Mouse (Mus musculus) fat pad, adult 2 months (tissue): Measurements from ENCODE around the gene Ap3s2.
A peak's percentile ranks its signal among the peaks of the same experiment; 100 is the strongest.

Source experiments
- DNase-seq: peaks from one replicate; pipeline ENCODE4 v3.0.0-alpha.2; 2011; ENCODE audit warnings: low read depth, low spot score; ENCODE audit errors: extremely low read depth

The Ap3s2 gene

DNA sequence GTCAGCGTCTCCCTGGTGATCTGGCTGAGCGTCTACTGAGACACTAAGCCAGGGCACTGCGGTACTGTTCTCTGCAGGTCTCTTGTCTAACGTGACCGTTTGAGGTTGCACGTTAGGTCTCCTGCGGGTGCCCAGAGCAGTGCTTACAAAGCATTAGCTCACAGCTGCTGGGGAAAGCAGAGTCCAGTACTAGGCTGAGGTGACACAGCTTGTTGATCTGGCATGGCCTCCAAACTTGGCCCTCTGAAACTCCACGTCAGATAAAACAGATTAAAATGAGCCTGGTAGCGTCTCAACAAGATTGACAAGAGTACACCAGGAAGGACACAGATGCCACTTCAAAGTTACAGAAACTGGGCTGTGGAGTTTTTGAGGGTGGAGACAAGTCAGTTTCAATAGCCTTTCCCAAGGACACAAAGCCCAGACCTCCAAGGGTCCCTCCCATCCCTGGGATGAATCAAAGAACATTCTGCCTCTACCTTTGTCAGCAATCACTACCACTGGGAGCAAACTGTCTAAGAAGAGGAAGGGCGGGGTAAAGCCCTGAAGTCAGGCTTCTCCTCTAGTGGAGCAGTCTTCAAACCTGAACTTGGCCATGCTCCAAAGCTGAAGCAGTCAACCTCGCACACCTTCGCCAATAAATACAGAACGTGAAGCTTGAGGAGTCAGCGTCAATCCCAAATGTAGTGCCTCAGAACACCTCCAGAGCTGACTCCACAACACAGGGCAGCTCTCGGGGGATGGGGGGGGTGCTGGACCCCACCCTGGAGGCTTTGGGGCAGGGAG, 29.8 kb downstream of the Ap3s2 start:
- DNase-seq: no peak

DNA sequence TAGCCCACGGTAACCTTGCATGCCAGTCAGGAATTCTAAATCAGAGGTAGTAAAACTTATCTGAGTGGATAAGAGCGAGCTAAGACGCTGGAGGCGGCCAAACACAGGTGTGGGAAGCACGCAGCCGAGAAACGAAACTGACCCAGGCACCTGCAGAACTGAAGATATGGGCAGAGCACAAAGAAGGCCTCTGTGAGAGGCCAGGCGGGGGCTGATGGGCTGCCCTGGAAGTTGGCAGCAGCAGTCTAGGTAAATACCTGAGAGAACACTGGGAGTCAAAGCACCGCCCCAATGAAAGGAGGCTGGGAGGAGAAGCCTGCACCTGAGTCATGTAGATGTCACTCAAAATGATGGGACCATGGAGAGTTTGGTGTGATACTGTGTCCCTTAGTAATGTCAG, 31.8 kb downstream of the Ap3s2 start:
- DNase-seq: no peak

DNA sequence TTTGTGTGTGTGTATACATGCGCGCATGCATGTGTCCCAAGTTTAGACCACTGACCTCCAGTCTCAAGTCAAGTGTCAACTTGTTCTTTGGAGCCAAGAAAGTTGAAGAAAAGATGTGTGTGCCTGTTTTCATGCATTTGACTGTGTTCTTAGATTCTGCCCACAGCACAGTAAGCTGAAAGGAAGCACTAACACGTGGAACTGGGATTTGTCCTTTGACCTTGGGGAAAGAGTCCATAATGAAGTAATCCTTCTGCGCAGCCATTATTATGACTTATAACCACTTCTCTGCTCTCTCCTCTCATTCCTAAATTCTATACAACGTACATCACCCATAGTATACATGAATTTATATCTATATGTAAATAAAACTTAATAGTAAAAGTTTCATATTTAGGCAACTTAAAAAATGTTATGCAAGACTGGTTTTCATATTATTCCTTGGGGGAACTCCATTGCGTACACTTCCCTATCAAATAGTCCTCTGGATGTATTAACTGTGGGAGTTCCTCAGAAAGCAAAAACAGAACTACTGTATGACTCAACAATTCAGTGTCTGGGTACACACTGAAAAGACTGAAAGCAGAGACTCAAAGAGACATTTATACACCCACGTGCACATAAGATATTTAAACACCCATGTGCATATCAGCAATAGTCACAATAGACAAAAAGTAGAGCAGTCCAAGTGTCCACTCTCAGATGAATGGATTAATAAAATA, 36.7 kb downstream of the Ap3s2 start:
- no peak for DNase-seq

DNA sequence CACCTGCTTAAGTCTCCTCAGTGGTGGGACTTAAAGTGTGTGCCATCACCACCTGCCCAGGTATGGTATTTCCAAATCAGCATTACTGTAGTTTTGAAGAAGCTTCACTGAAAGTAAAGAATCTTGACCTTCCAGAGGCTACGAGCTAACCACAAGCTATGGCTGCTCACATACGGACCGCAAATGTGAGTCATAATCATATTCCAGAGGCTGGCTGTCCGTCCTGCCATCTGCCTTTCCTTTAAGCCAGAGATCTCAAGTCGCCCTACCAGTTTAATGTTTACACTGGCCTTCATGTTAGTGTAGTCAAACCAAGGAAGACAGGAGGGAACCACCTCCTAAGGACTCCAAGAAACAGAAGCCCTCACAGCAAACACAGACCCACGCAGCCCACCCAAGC, 38.5 kb downstream of the Ap3s2 start:
- DNase-seq: no peak

DNA sequence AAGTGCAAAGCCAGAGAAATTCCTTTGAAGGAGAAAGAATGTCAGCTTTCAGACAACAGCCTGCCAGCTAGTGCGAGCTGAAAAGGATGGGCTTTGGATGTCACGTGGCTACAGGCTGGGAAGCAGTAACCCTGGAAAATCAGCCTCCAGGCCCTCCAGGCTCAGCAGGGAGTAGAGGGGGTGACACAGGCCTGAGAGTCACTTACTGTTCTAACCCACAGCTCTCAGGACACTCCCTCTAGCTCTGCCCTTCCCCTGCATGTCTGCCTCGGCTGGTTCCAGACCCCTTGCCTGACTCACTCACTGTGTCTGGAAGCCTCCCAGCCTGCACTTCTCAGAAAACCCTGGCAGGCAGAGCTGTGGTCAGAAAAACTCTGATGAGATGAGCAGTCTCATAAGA, 39.5 kb downstream of the Ap3s2 start:
- no peak for DNase-seq

DNA sequence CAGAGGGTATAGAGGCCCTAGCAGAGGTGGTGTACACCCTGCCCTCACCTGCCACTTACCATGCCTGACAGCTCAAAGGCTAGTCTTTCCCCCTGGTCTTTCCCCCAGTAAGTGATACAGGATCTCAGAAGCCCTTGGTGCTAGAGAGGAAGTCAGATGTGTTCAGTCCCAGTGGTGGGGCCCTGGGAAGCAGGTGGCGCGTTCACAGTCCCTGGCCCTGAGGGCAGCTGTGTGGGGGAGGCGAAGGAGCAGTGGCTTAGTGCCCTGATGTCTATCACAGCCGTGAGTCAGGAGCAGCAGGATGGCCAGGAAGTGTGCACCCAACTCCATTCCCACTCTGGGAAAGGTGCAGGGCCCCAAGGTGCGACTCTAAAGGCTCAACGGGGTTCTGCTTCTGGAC, 40.4 kb downstream of the Ap3s2 start:
- no peak for DNase-seq

DNA sequence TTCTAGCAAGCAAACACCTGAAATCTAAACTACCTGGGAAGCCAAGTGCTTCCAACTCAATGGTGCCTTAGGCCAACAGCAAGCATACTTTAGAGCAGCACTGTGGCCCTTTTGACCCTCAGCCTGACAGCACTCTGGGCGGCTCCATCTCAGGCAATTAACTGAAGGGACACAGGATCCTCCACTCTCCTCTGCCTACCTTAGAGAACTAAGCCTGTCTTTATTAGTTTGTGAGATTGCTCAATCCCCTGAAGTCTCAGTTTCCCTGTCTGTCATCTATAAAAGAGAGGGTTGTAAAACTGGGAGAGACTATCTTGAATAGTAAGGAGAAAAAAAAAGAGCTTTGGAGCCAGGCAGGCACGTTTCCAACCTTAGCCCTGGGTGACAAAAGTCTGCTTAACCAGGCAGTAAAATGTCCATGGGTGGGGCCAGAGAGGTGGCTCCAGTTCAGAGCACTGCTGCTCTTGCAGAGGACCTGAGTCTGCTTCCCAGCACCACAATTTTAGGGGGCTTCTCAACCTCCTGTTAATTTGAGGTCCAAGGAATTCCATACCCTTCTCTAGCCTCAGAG, 41.9 kb downstream of the Ap3s2 start:
- DNase-seq: no peak

DNA sequence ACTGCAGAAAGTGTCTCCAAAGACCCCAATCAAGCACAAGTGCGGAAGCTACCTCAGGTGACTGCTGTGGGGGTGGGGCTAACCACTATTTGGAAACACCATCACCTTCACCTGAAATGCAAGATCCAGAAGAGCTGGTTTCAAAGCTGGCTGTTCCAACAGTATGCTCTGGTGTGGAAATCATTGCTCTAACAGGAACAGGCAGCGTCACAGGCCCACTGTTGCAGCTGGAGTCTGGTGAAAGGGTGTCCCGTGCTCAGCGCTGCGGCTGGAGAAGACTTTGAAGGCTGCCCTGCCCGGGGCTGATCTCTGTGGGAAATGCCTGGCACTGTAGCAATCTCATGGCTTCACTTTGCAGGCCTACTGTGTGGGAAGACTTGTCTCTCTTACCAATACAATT, 47.0 kb downstream of the Ap3s2 start:
- peak; percentile 93 for DNase-seq

DNA sequence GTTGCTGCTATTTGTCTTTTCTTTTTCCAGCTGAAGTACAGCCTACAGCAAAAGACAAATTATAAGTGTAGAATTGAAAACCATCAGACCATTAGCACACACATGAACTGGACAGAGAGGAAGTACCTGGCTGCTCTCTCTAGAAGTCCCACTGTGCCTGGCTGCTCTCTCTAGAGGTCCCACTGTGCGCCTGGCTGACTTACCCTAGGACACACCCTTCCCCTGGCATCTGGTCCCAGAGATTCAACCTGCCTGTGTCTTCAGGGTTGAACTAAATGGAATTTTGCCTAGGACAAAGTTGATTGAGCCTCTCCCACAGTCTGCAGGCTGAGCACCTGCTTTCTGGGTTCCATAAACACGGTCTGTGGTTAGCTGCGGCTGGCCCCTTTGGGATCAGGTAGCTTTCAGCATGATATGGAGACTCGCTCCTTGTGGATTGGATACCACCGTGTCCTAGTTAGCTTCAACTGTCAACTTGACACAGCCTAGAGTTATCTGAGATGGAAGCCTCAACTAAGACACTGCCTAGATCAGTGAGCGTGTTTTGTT, 48.6 kb downstream of the Ap3s2 start:
- DNase-seq: no peak

DNA sequence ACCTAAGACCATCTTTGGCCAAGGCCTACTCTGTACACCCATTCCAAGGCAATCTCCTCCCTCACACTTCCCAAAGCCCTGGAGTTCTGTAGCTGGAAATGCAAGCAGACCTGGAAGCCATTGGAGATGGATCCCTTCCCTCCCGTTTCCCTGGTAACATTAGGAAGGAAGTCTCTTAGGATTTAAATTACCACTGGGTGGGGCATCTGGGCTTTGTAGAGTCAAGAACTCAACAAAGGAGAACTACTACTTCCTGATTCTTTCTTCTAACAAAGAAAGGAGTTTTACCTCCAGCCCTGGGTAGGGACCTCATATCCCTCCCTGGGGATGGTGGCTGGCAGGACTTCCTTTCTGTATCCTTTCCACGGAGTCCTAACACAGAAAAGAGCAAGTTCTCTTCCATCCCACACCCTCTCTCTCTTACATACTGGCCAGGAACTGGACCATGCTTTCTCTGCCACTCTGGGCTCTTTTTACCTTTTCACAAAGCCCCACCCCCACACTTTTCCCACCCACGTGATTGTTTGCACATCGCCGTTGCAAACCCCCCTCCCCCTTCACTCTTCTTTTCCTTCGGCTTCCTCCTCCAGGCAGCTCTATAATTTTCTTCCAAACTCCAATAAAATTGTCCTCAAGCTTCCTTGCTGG, 51.3 kb downstream of the Ap3s2 start:
- DNase-seq: no peak

DNA sequence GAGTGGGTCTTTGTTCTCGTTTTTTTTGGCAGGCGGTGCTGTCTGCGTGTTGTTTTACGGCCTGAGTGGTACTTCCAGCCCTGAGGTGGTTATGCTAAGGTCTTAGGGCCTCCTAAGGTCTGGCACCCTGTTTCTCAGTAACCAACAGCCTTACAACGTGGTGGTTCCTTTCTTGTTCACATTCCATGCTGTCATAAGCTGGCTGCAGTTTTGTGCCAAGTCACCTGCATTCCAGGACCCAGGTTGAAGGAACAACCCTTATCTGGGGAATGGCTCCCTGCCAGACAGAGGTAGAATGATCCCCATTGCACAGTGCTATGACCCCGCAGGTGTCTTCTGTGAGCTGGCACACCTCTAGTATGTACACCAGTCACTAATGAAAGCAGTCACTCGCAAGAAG, 52.0 kb downstream of the Ap3s2 start:
- DNase-seq: no peak

DNA sequence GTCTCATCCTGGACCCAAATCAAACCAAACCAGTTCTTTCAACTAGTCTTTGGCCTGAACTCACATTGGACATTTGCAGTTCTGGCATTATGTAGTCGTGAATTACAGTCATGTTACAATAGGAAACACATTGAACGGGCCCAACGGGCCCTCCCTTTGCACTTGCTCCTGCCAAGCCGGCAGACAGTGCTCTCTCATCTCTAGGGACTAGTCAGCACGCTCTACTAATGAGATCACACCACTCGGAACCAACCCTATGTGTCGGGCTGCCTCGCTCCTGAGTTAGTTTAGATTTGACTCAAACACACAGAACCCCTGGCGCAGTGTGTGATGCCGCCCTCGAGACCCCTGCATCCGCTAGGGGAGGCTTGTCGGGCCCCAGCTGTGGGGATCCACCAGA, 52.6 kb downstream of the Ap3s2 start:
- peak; percentile 88 for DNase-seq

DNA sequence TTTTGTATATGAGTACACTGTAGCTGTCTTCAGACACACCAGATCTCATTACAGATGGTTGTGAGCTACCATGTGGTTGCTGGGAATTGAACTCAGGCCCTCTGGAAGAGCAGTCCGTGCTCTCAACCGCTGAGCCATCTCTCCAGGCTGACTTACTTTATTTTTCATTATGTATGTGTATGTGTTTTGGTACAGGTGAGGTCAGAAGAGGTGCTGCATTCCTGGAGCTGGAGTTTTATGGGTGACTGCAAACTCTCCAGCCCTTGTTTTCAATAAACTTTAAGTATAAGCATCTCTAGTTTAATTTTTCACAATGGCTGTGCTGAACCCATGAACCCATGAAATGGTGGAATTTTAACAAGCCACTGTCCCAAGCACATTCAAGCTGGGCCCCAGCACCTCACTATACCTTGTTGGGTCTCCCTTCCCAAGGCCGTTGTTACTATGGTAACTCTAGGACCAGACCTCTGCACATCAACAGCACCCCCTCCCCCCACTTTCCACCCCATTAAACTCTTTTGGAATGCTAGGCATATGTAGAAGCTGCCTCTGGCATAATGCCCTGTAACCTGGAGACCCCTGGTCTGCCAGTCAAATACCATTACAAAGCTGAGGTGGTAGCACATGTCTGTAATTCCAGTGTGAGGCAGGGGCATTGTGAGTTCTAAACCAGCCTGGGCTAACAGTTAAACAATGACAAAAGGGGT, 54.0 kb downstream of the Ap3s2 start:
- DNase-seq: no peak

DNA sequence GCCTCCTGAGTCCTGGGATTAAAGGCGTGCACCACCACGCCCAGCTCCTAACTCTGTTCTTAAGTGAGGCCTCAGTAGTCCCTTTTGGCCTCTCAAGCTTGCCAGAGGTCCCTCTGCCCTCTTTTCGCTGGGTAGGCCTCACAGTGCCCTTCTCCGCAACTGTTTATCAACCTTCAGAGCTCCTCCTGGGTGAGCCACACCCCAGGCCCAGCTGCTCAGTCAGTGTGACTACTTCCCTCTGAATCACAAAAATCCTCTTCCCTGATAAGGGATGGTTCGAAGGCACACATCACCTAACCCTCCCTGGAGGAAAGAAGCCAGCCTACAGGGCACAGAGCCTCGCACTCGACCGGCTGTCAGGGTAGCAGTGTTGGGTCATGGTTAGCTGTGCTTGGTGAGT, 58.7 kb downstream of the Ap3s2 start:
- DNase-seq: no peak

DNA sequence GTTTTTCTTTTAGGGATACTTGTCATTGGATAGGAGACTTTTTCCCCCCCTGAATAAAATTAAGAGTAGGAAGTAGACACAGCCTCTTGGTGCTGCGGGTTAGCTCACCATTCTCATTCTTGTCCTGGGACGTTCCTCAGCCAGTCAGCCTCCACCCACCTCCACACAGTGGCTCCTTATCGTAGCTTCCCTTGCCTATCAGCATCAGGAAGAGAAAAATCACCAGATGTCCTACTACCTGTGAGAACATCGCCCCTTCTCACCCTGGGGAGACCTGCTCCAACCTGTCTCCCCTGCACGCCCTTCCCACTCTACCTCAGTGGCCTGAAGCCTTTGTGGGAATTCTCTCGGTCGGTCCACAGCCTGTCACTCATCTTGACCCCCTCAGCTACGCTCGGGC, 59.6 kb downstream of the Ap3s2 start, which contains the start of gene Anpep:
Gene Anpep, minus strand, starts transcription at position 249 of the 400 bp plus-strand sequence.
- no peak for DNase-seq

DNA sequence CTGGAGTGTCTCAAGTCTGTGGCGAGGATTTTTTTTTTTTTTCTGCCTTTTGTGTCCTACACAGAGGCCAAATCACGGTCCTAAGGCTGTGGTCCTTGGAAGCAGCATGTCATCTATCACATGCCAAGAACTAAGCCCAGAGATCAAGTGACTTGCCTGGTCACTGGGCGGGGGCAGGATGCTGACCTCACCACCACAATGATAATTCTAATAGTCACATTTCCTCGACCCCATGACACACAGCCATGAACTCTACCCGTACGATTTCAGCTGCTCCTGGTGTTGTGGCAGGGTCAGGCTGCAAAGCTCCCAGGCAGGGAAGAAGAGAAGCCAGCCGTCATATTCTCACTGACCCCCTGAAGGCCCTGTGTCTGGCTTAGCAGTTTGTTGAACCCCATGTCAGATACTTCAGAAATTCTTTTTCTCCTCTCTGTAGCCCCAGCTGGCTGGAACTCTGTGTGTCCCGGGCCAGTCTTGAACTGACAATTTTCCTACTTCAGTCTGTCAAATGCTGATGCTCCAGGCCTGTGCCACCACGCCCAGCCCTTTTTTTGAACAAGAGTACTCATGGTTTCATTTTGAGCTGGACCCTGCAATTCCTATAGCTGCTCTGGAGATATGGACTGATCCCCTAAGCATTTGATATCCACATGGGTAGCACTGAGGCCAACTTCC, 61.4 kb downstream of the Ap3s2 start:
- no peak for DNase-seq

DNA sequence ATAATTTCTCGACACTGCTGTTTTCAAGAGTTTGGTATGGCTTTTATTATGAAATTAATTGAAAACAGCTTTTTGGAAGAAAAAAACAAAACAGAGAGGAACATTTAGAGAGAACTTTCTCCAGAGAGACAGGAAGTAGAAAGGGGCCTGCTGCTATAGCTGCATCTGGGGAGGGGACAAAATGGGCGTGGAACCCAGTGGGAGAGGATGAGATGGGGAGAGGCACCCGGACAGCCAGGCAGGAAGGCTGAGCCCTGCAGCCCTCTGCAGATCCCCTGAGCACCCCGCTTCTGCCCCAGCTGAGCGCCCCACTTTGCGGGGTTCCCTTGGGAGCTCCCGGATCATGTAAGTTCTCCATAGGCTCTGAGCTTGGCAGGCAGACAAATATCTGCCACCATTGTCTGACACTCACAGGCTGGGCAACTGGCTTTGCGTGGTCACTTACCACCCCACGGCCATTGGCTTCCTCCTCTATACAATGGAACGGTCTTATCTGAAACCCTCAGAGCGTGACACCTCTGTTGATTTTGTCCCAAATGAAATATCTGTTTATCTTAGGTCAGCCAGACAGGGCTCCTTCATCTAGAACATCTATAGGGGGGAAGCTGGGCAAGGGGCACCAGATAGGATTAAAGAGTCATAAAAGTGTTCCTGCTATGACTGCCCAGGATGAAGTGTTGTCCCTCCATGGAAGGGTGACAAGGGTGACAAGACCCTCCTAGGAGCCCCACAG, 62.1 kb downstream of the Ap3s2 start:
- no peak for DNase-seq

DNA sequence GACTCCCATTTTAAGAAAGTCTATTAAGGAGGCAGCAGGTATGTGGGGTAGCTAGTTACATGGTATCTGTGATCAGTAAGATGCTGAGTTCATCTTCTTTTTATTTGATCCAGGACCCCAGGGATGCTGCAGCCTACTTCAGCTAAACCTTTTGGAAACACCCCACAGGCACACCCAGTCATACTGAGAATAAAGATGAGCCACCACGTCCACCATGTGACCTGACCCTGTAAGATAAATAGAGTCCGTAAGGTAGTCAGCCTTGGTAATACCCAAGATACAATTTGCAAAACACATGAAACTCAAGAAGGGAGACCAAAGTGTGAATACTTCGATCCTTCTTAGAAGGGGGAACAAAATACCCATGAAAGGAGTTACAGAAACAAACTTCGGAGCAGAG, 64.1 kb downstream of the Ap3s2 start:
- DNase-seq: no peak
